Mouse (Mus musculus) heart, postnatal 25 days (tissue): ENCODE results near the gene Smyd1. TPM values are rescaled to one million over a fixed set of nuclear protein-coding genes. Genes with fewer than 3 reads are reported as not detected.

Experiments
- DNase-seq: peaks from one replicate; pipeline ENCODE4 v3.0.0; 2022; ENCODE audit warnings: low spot score
- intact Hi-C: fragments of 180-260 bp; cut with DNase I; formaldehyde crosslinking; loops from one replicate; pipeline ENCODE4 v1.15.1; 2025
- total RNA-seq, 2 experiments: library from RNA; stranded (reverse); gene quantifications; 2 replicates each; pipeline ENCODE4 v1.2.3; 2021

The Smyd1 gene
- total RNA-seq, 2 experiments from 2014 or later, result 375 to 394 TPM

DNA sequence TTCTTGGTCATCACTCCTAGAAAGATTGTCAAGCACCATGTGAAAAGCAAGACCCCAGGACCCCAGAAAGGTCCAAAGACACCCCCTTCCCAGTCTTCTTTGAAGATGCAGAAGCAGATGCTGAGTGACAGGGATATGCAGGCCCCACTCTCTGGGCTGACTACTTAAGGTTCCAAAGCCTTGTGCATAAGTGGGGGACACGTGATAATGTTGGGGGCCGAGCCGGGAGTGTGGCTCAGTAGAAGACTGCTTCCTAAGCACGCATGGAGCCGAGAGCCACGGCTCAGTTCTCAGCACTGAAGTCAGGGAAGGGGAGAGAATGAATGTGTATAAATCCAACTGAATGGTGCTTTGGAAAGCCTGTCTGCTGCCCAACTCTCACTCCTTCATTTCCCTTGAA is 95.5 kb downstream of the Smyd1 start:
- intact Hi-C loops, result no loop called here
- no peak for DNase-seq

DNA sequence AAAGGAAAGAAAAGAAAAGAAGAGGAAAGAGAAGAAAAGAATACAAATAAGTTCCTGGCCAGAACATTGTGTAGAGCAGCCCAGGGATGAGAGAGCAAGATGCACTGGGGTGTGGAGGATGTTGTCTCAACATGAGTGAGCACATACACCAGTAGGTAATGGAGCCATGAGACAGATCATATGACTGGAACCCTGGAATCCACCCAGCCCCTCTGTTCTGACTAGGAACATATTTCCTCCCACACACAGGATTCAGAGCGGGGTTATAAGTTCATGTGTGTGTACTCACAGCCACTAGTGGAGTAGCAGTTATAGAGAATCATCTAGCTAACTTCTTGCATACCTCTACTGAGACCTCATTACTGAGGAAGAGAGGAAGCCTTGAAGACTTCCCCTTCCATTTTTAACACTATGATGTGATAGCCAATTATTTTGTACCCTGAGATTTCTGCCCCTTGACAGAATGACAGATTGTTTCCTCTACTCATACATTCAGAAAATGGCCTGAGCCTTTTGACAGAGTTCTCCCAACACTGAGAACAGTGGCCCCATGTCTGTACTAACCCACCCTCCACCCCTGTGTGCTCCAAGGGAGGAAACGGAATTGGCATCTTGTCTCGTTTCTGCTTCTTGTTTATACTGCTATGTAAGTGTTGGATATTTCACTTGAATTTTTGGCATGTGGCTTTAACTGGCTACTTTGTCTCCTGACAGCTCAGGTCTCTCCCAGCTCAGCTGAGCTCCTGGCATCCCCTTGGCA is 97.7 kb downstream of the Smyd1 start:
- DNase-seq, result no peak
- intact Hi-C loops, result no loop called here

DNA sequence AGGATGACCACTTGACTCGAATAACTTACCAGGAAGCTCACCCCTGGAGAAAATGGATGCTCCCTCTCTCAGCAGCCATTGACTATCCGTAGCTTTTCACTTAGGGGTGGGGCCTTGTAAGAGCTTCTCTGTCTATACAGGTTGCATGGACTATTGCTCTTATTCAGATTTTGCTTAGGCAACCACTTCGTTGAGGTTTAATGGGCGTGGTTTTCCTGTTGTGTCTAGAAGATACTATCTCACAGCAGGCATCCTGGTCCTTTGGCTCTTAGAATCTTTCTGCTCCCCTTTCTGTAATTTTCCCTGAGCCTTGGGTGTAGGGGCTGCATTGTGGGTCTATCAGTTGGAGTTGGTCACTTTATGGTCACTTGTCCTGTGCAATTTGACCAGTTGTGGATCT is 100.5 kb downstream of the Smyd1 start:
- DNase-seq, result no peak
- intact Hi-C loops, result no loop called here

GRCm38 (mm10) chr6:71212471-71212870 is 109.6 kb downstream of the Smyd1 start:
- DNase-seq, result no peak
- intact Hi-C loops, result no loop called here

DNA sequence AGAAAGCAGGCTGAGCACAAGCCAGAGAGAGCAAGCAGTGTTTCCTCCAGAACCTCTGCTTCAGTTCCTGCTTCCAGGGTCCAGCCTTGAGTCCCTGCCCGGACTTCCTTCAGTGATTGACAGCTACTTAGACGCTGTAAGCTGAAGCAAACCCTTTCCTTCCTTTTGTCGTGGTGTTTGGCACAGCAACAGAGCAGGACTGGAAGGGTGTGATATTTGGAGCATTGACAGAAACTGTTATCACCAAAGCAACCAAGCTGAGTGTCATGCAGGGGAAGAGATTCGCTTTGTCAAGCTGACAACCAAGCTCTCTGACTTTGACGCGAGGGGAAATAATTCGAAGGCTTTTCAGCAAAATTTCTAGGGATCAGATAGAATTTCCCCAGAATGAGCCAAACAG is 110.1 kb downstream of the Smyd1 start:
- no peak for DNase-seq
- intact Hi-C loops, result no loop called here

- intact Hi-C loops, result no loop called here
Observed at GRCm38 (mm10) chr6:71208691-71209090, 113.3 kb downstream of the Smyd1 start.

DNA sequence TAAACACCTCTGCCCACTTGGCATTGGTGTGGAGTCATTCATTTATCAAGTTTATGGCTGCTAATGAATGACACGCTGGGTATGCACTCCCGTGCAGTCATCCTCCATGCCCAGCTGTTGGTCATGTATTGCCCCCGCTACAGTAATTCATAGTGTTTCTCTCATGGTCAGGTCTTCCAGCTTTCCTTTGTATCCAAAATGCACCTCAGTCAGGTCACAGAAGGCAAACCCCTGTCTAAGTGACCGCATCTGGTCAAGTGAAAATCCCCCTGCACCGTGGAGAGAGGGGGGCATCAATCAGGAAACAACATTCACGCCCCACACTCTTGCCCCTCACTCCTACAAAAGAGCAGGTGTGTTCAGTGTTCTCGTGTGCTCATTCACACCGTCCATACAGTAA is 117.9 kb downstream of the Smyd1 start:
- DNase-seq, result no peak
- intact Hi-C loops, result no loop called here

More at GRCm38 (mm10) chr6:71208691-71209090, 113.3 kb downstream of the Smyd1 start:
- DNase-seq, result no peak

GRCm38 (mm10) chr6:71203674-71204073 is 118.4 kb downstream of the Smyd1 start:
- DNase-seq, result no peak
- intact Hi-C loops, result no loop called here

DNA sequence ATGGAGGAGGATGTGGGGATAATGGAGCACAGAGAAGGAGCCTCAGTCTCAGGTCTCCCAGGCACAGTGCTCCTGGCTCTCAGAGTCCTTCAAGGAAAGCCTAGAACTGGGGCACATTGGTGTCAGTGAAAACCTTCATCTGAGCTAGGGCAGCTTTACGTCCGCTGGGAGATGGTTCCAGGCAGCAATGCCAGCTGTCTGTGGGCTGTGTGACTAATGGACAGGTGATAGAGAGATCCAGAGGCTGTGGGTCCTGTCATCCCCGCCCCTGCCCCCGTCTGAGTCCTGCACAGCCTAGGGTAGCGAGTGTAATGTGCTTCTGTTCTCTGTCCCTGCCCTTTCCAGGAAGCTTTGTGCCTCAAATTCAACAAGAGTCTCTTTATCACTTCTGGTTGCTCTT is 120.1 kb downstream of the Smyd1 start:
- intact Hi-C loops, result no loop called here
- DNase-seq, result no peak

DNA sequence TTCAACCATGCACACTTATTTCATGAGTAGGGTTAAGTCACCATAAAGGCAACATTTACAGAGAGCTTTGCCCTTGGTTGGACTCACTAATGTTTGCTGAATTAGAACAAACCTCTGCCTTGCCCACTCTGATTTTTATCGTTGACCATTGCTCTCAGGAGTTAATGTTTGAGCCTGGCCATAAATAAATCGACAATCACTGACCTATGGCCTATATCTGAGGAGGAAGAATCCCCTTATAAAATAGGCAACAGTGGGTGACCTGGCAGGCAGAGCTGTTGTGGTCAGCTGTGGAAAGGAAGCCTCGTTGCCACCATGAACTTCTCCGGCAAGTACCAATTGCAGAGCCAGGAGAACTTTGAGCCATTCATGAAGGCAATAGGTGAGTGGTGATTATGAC is 122.4 kb downstream of the Smyd1 start, which contains the start of gene Fabp1:
Fabp1 (plus strand) TSS at position 216 of the 400 bp plus-strand sequence.
- intact Hi-C loops, result no loop called here
- DNase-seq, result no peak

DNA sequence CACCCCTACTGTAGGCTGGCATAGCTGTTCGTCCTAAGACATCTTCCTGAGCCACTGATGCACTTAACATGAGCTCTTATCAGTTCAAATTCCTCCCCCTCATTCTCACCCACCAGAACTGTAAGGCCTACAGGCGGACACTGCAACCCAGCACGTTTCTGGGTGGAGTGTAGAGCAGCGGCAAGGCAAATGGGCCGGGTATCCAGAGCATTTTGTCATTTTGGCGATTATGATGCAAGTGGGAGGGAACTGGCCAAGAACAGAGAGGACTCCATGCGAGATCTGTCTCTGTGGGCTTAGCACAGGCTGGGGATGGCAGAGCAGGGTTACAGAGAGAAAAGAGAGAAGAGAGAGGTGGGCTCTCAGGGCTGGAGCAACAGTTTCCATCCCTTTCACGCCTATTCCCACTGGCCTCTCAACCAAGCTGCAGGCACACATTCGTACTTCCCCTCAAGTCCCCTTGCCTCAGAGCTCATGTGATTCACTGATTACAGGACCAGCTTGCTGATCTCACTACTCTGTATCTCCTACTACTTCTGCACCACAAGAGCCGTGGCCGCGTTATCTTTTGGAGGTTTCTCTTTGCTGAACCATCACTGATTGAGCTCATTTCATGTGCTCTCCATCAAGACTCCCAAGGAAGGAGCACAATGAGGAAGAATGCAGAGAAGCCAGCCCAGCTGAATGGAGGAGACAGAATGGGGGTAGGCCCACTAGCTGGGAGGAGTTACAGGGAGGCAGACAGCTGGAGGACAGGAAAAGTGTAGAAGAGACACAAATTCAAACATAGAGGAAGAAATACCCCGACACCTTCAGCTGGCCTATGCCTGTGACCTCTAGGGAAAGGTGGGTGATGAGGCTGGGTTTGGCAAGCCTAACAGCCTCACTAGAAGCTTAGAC is 124.1 kb downstream of the Smyd1 start:
- no peak for DNase-seq
- intact Hi-C loops, result no loop called here

GRCm38 (mm10) chr6:71196107-71196506 is 125.9 kb downstream of the Smyd1 start:
- intact Hi-C loops, result no loop called here
- DNase-seq, result no peak

DNA sequence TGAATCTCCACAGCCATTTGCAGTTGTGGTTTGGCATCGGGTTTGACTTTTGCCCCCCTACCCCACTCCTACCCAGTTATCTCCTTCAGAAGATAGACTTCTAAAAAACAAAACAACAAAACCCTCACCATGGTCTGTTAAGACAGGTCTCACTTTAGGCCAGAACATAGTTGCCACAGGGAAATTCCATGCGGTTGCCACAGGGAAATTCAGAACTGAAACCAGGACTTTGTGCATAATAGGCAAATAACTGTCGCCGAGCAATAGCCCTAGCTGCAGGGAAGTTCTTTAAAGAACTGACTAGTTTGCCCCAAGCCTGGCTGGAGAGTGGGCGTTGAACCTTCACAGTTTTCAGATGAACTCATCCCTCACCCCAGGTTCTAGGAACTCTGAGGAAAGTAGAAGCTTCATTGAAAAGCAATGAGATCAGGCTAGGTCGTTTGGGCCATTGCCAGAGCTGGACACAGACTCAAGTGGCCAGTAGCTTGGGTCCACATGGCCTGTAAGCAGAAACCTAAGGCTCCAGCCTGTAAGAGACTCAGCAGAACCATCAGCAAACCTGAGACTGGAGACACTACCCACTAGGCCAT is 128.8 kb downstream of the Smyd1 start:
- intact Hi-C loops, result no loop called here
- no peak for DNase-seq

- intact Hi-C loops, result no loop called here
- DNase-seq, result no peak
Observed at GRCm38 (mm10) chr6:71190501-71190900, 131.5 kb downstream of the Smyd1 start.

GRCm38 (mm10) chr6:71189578-71189977 is 132.5 kb downstream of the Smyd1 start:
- no peak for DNase-seq
- intact Hi-C loops, result no loop called here

- no peak for DNase-seq
- intact Hi-C loops, result no loop called here
Observed at GRCm38 (mm10) chr6:71184941-71185604, 137.0 kb downstream of the Smyd1 start.

GRCm38 (mm10) chr6:71180596-71180995 is 141.4 kb downstream of the Smyd1 start:
- intact Hi-C loops, result no loop called here
- DNase-seq, result no peak

DNA sequence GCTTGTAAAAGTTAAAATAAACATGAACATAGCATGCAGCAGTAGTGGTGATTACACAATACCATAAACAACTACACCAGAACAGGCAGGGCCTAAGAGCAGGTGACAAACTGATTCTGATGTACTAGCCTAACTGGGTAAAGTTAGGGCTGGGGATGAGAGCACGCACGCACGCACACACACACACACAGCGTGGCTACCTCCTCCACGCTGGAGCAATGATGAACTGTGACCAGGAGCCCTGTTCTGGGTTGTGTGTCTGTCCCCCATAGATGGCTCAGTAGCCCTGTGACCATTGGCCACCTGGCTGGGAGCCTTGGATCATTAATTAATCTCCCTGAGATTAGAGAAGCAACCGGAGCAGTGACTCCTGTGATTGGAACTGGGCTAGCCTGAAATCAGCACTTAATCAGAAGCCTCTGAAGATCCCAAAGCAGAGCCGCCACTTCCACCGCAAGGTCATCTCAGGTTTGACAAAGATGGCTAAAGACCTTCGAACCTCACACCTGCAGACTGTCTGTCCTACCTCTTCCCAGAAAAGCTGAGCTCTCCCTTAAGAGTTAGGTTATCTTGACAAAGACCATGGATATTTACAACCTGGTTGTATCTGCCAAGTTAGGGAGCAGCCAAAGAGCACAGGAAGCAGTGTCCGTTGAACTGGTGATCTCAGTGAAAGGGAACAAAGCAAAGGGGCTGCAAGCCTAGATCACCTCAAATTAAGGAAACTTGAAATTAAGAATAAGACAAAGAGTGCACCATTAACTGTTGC is 149.0 kb downstream of the Smyd1 start:
- intact Hi-C loops, result no loop called here
- no peak for DNase-seq

DNA sequence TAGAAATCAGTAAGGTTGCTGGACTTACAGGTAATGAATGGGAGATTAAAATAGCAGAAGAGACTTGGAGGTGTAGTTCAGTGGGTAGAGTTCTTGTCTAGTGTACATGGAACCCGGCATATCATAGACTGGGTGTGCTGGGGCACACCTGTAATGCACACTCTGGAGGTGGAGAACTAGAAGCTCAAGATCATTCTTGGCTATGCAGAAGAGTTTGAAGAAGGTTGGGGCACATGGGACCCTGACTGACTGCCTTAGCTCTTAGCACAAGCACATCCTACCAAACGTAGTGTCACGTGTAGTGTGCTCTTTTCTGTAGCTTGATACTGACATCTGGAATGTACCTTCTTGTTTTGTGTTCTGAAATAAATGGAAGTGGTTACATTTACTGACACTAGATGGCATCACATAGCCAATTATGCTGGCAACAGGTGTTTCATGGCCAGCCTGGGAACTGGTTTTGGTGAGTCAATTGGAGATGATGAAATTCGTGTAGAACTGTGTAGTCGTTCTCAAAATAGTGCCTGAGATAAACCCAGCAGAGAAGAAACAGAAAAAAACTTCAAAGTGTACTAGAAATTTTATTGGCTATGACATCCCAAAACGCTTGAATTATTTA is 155.4 kb downstream of the Smyd1 start:
- intact Hi-C loops, result loop anchor here (2.0 to 5.0 kb wide), 4 partner anchors 131 to 638 kb away; no protein-coding TSS in a partner anchor
- DNase-seq, result no peak
